Mouse (Mus musculus): ENCODE measurements around the gene Gm49325.
"Not testable (repeated sequence)": the region's sequence is repeated elsewhere in the genome, so short reads cannot be mapped to it uniquely, and the experiment has no call there.

The Gm49325 gene

DNA sequence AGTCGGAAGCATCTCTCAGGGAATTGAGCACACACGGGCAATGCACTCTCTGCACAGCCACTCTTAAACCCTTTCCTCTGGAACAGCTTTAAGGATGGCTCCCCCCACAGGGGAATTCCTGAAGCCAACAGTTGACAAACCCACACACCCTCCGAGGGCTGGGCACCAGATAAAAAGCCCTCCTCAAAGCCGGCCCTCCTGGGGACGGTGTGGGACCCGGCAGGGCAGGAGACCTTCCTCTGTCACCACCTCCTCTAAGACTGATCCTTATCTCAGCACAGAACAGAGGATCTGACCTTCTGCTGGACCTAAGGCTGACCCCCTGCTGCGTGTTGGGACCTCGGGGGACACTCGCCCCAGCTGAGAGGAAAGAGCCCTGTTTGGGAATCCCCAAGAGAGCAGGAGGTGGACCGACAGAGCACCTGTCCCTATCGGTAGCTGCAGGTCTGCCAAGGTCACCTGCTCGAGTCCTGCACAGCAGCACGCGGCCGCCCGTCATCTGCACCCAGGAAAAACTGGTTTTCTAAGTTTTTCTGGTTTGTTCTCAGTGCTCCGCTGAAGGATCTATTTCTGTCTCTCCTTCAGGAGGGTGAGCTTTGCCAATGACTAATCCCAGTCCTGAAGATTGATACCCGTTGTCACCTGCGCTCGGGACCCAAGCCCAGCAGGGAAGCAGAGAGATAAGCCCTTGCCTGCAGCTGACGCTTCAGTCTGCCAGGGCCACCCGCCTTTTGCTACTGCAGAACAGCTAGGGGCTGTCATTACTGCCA lies 80.1 kb downstream of the Gm49325 start, which contains the start of gene Tspear:
Gene Tspear, plus strand, starts transcription at position 675 of the 770 bp plus-strand sequence.
- no peak for DNase-seq

DNA sequence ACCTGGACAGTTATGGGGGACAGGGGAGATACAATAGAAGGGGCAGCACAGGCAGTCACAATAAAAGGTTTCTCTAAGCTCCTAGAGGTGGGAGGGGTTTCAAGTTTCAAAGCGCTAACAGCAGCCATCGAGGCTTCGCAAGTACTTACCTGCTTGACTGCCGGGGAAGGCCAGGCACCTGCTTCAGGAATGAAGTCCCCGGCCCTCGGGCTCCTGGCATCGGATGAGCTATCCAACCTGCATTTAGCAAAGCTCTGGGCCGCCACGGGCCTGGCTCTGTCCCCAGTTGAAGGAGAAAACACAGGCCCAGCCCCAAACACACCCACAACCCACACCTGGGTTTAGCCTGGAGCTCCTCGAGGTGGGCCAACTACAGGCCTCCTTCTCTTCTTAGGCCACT lies 81.0 kb downstream of the Gm49325 start:
- no peak for DNase-seq

DNA sequence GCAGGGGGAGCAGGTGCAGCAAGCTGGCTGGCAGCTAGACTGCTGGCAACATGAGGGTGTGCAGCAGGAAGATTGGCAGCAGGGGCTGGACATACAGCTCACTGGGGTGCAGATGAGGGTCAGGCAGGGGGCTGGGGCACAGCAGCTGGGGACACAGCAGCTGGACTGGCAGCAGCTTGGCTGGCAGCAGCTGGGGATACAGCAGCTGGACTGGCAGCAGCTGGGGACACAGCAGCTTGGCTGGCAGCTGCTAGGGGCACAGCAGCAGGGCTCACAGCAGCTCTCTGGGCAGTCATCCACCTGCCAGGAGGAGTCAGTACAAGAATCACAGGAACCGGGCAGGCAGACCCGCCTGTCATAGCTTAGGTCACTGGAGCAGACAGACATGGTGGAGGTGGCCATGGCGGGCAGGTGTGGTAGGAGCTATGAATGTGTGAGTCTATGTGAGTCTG lies 84.4 kb downstream of the Gm49325 start, which contains the start of gene Gm19402:
Gene Gm19402, minus strand, starts transcription at position 402 of the 452 bp plus-strand sequence.
- not testable (repeated sequence) for DNase-seq

Measured in kidney, adult 11 months (tissue).